Mouse (Mus musculus) lung, adult 2 months (tissue): ENCODE measurements around the gene Hes7. TPM values are rescaled to one million over a fixed set of nuclear protein-coding genes. Genes with fewer than 3 reads are reported as not detected.

Source experiments
- DNase-seq: peaks from one replicate; pipeline ENCODE4 v3.0.0; 2022
- H3K4me1 ChIP-seq: fragments of 200-500 bp; 2 replicates; pipeline ENCODE4 v1.6.1; 2011; ENCODE audit warnings: low read length; ENCODE audit not compliant: control insufficient read depth, insufficient read depth
- H3K4me3 ChIP-seq: fragments of 200-500 bp; replicated peaks from 2 replicates; pipeline ENCODE3; 2011; ENCODE audit warnings: low read depth, mild to moderate bottlenecking, control low read depth, low read length; ENCODE audit errors: extremely low read depth
- CTCF ChIP-seq: fragments of 200-500 bp; IDR thresholded peaks from 2 replicates; pipeline ENCODE4 v1.5.1; 2011; ENCODE audit warnings: mild to moderate bottlenecking, low read length, control low read depth; ENCODE audit not compliant: insufficient read depth
- POLR2A ChIP-seq: fragments of 200-500 bp; IDR thresholded peaks from 2 replicates; pipeline ENCODE4 v1.6.1; 2011; ENCODE audit warnings: low read depth, mild to moderate bottlenecking, control low read depth, low read length, borderline replicate concordance; ENCODE audit errors: extremely low read depth
- WGBS: fragments of 180-500 bp; shearing (Covaris S2); methylation state at CpG from one replicate; pipeline ENCODE4 v1.1.7; 2018; 5-methylcytosine and 5-hydroxymethylcytosine counted together
- polyA plus RNA-seq: library from polyadenylated mRNA; depleted of rRNA; stranded (reverse); fragments of >200 nt; gene quantifications from 2 replicates; pipeline ENCODE4 v1.2.3, GENCODE M21; 2012

The Hes7 gene
- polyA plus RNA-seq, 1 experiment: 0.25 TPM

GRCm38 (mm10) chr11:69111865-69112264, 8.3 kb upstream of the Hes7 start:
- no peak for DNase-seq

GRCm38 (mm10) chr11:69114018-69114417, 6.2 kb upstream of the Hes7 start:
- no peak for DNase-seq
- no peak for TF ChIP-seq POLR2A
- TF ChIP-seq CTCF: no peak
- Histone ChIP-seq H3K4me1 (peaks cover 4% of the 10 kb centered on the region; the same call in 1 of the 2 replicates), H3K4me3 (no peak overlapping the region)
- 60% methylated on average over 3 of the region's 3 CpGs for WGBS

More at GRCm38 (mm10) chr11:69111865-69112264, 8.3 kb upstream of the Hes7 start:
- WGBS: 53% methylated on average over 4 of the region's 4 CpGs
- Histone ChIP-seq H3K4me3 (no peak overlapping the region), H3K4me1 (peaks cover 4% of the 10 kb centered on the region; the same call in 1 of the 2 replicates)
- no peak for TF ChIP-seq CTCF
- TF ChIP-seq POLR2A: no peak

GRCm38 (mm10) chr11:69114621-69115020, 5.6 kb upstream of the Hes7 start:
- DNase-seq: no peak
- Histone ChIP-seq H3K4me3 (no peak overlapping the region), H3K4me1 (peaks cover 4% of the 10 kb centered on the region; the same call in 1 of the 2 replicates)
- TF ChIP-seq CTCF (no peak), POLR2A (no peak)
- WGBS: 71% methylated on average over 3 of the region's 3 CpGs

- TF ChIP-seq CTCF: no peak
- no peak for TF ChIP-seq POLR2A
- H3K4me3 ChIP-seq: no peak overlapping the region
- 53% methylated on average over 5 of the region's 5 CpGs for WGBS
- no peak for DNase-seq
- H3K4me1 ChIP-seq: no peaks in the 10 kb centered on the region
These were observed 3.4 kb upstream of the Hes7 start for GRCm38 (mm10) chr11:69116843-69117242.

- 0 out of 2 replicates have a peak, but pooled peaks have one; percentile 20 for TF ChIP-seq POLR2A
- no peak for TF ChIP-seq CTCF
- peak overlapping the region; percentile 76 for H3K4me3 ChIP-seq
- under 1% methylated on average over 45 of the region's 45 CpGs for WGBS
- peak; percentile 80 for DNase-seq
- peaks cover under 1% of the 10 kb centered on the region; the same call in 1 of the 2 replicates for H3K4me1 ChIP-seq
These were observed 2.2 kb upstream of the Hes7 start for GRCm38 (mm10) chr11:69117737-69118695.

DNA sequence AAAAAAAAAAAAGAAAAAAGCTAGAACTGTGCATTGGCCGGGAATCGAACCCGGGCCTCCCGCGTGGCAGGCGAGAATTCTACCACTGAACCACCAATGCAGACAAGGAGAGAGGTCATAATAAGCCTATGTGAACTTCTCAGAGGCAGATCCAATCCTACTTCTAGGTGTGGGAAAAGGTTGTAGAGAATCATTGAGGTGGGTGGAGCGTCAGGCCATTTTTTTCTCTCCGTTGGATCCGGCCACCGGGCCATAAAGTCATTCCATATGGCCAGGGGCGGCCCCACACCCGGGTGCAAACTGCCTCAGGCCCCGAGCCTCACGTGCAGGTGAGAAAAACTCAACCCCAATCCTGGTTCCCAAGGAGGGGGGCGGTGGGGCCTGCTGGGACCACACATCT, 1.4 kb upstream of the Hes7 start:
- DNase-seq: peak; percentile 84
- 3% methylated on average over 15 of the region's 15 CpGs for WGBS
- TF ChIP-seq POLR2A (no peak), CTCF (no peak)
- Histone ChIP-seq H3K4me1 (peaks cover 3% of the 10 kb centered on the region; the same call in 1 of the 2 replicates), H3K4me3 (peak overlapping the region; percentile 76)

GRCm38 (mm10) chr11:69119446-69120155, 603 bp upstream of the Hes7 start:
- DNase-seq: no peak
- peaks cover 3% of the 10 kb centered on the region; the same call in 1 of the 2 replicates for H3K4me1 ChIP-seq
- no peak overlapping the region for H3K4me3 ChIP-seq
- 73% methylated on average over 14 of the region's 14 CpGs for WGBS
- TF ChIP-seq POLR2A (no peak), CTCF (no peak)

- DNase-seq: peak; percentile 54
- TF ChIP-seq POLR2A (no peak), CTCF (no peak)
- H3K4me1 ChIP-seq: peaks cover 9% of the 10 kb centered on the region; the same call in 1 of the 2 replicates
- 6% methylated on average over 33 of the region's 33 CpGs for WGBS
- peak overlapping the region; percentile 74 for H3K4me3 ChIP-seq
These were observed 967 bp downstream of the Hes7 start for GRCm38 (mm10) chr11:69121001-69121740.
